Mouse (Mus musculus) embryo, embryonic 11 days (tissue): ENCODE results near the gene Fnbp4.
"Not testable (repeated sequence)": the region's sequence is repeated elsewhere in the genome, so short reads cannot be mapped to it uniquely, and the experiment has no call there.

Source experiments
- DNase-seq: peaks from one replicate; pipeline ENCODE4 v3.0.0-alpha.2; 2015

Fnbp4 gene

DNA sequence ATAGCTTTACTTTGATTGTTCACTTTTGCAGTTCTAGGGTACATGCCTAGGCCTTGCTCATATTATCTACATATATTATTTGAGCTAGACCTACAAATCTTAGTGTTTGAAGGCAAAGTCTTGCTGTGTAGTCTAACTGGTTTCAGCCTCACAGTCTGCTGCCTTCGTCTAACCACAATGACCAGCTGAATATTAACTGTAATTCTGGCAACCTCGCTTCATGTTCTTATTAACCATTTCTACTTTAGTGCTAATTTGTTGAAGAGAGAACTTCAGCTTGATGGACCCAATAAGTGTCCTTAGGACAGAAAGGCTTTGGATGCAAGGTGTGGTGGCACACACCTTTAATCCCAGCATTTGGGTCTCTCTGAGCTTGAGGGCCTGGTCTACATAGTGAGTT, 43.0 kb downstream of the Fnbp4 start:
- no peak for DNase-seq

DNA sequence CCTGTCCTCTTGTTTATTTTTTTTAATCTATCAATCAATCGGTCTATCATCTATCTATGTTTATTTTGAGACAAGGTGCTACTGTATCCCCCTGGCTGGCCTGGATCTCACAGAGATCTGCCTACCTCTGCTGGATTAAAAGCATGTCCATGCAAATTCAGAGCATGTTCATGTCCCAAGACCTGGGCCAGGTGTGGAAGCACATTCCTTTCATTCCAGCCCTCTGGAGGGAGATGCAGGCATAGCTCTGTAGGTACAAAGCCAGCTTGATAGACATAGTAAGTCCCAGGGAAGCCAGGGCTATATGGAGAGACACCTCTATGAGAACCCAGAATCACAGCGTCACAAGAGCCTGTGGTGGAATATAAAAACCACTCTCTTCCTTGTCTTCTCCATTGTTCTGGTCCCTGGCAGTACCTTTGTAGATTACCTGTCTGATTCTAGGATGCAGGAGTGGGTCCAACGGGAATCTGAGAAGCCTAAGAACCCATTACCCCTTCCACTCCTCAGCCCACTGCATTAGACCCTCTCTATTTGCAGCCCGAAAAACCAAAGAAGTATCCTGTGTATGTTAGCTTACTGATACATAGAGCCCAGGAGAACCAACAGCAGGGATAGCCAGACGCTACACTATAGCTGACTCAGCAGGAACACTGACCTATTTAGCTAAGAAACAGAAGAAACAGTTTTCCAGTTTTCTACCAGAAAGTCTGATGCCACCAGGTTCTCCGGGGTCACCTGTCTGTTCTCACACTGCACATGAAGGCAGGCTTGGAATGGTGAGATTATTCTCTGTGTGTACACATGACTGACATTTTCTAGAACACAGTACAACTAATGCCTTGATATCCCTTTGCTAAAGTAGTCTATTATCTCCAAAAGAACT, 63.3 kb downstream of the Fnbp4 start:
- no peak for DNase-seq

DNA sequence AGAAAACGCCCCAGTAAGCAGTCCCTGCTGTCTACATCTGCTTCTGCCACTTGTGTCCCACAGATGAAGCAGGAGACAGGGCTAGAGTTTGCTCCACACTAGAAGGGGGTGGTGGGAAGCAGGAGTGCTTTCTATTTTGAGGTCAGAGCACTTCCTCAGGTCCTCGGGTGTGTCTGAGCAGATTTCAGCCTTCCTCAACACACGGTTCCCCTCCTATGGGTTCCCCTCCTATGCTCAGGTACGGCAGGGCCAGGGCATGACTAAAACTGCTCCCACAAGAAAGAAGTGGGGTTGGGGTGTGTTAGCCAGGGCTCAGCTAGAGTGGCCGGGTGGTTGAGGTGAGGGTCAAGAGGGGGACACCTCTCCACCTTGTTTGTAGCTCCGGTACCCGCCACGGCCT, 65.6 kb downstream of the Fnbp4 start:
- no peak for DNase-seq

DNA sequence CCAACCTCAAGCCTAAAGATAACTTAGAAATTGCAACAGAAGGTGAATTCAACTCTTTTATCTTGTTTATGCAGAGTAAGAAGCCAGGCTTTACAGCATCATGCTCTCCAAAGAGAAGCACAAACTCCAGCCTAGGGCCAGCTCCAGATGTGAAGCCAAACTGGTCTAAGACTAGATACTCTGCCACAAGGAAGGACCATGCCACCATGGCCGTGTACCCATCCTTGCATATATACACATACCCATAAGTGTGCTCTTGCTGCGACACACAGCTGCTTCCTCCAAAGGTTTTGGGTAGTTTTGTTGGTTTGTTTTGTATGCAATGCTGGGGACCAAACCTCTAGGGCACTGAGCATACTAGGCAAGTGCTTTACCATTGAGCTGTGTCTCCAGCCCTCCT, 70.1 kb downstream of the Fnbp4 start:
- no peak for DNase-seq

DNA sequence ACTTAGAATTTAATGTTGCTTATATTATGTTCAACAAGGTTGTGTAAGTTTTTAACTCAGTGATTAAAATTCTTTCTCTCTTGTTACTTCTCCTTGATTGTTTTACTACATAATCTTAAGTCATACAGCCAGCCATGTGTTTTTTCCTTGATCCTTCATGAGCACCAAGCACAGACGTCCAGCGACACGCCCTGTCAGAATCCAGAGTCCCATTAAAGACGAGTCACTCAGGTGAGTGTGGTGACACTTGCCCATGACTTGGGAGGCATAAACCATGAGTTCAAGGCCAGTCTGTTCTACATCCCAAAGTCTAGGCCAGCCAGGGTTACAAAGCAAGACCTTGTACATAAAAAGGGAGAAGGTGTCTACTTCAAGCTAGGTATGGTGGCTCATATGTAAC, 71.0 kb downstream of the Fnbp4 start:
- DNase-seq, result no peak

DNA sequence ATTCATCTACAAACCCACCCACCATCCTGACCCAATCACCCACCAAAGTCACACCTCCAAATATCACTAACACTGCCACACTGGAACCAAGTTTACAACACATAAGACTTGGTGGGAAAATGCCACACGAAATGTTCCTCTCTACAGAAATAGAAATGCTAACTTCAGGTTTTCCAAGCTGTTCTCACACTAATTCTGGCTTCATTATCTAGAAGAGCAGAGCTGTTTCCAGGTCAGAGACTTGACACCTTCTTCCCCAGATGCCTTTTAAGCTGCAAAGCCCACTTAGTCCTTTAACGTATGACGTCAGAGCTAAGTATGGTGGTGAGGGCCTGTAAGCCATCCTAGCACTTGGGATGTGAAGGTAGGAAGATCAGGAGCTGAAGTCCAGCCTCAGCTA, 73.5 kb downstream of the Fnbp4 start:
- no peak for DNase-seq

DNA sequence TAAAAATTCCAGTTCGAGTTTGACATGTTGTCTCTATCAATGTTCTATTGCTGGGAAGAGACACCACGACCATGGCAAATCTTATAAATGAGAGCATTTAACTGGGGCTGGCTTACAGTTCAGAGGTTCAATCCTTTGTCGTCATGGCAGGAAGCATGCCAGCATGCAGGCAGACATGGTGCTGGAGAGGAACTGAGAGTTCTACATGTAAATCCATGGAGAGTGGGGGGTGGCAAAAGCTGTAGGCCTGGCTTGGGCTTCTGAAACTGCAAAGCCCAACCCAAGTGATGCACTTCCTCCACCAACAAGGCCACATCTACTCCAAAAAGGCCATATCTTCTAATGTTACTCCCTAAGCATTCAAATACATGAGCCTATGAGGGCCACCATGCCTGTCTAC, 75.7 kb downstream of the Fnbp4 start:
- no peak for DNase-seq

DNA sequence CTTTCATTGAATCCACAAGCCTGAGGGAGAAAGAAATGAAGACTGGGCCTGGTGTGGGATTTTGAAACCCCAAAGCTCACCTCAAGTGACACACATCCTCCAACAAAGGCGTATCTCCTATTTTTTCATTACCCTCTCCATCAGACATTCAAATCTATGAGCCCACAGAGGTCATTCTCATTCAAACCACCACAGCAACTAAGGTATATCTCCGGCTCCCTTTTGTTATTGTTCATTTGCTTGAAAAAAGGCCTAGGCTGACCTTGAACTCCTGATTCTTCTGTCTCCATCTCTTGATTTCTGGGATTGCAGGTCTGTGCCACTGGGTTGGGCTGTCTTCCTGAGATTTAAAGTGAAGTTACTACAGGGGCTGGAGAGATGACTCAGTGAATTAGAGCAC, 77.8 kb downstream of the Fnbp4 start:
- no peak for DNase-seq

DNA sequence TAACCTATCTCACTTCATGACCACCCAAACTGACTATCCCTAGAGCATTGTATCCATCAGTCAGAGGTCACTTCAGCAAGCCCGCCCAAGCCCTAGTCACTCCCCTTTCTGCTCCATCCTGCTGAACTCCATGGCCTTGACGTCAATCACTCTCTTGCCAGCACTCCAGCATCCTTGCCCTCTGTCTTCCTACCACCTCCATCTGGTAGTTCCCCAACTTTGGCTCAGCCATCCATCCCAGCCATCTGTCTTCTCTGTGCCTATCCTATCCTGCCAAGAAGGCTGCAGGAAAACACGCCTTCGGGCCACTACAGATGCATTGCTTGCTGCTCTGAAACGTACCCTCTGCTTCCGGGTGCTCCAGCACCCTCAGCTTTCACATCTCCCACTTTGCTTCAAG, 78.6 kb downstream of the Fnbp4 start:
- no peak for DNase-seq

DNA sequence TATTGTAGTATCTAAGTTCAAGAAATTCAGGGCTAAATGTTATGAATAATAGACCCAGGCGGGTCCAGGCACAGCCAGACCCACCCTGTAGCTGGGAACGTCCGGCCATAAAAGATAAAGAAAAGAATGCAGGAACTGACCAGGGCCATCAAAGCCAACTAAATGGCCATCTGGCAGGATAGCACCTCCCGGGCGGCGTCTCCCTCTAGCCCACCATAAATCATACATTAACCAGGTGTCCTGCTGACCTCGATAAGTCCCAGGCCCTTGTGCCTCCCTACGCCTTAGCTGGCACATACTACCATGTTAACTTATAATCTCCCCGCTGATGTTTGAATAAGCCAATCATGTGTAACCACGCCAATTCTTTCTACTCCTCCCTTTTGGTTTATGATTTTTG, 79.4 kb downstream of the Fnbp4 start:
- not testable (repeated sequence) for DNase-seq

DNA sequence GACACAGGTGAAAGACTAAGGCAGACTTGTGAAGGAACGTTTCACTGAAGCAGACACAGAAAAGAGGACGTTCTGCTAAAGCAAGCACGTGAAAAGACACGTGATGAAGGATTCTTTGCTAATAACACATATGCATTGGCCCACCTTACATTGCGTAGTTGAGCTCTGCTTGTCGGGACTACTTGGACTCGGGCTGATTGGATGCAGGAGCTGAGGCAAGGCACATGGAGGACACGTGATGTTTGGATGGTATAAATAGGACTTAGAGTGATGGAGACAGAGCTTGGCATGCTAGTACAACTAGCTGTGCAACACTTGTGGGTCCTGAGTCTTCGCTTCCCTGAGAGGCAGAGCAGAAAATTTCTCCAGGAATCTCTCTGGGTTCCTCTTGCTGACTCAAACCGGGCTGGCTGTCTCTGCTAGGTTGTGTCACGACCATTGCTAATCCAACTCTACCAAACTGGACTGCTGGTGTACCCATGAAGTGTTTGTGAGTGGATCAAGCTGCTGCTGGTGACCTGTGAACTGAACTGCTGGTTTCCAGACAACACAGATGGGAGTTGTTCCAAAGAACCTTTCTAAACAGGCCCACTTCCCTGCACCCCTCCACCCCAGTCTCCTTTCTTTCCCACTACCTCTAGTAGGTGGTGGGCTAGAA, 80.5 kb downstream of the Fnbp4 start:
- no peak for DNase-seq

DNA sequence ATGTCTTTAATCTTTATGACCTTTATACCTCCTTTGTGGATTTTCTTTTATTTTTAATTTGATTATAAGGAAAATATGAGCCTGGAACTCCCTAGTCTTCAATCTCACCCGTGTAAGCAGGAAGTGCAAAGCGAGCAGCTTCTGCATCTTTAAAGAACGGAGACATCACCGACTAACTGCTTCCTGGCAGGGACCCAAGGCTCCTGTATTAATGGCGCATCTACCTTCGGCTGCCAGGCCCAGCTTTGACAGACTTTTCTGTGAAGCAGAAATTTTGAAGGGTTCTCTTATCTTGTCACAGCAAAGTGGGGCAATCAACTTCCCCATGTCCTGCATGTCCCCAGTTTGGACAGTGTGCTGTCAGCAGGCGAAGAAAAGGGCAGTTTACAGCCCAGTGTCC, 83.6 kb downstream of the Fnbp4 start:
- no peak for DNase-seq
